Mouse (Mus musculus) large intestine, adult 2 months (tissue): ENCODE results near the gene Gm7030. TPM values are rescaled to one million over a fixed set of nuclear protein-coding genes. Genes with fewer than 3 reads are reported as not detected.
"Not testable (repeated sequence)": the region's sequence is repeated elsewhere in the genome, so short reads cannot be mapped to it uniquely, and the experiment has no call there.

Experiments
- DNase-seq: peaks from one replicate; pipeline ENCODE4 v3.0.0-alpha.2; 2012; ENCODE audit warnings: low read depth, low spot score
- WGBS: fragments of 180-500 bp; shearing (Covaris S2); methylation state at CpG from one replicate; pipeline ENCODE4 v1.1.7; 2018; 5-methylcytosine and 5-hydroxymethylcytosine counted together
- polyA plus RNA-seq: library from polyadenylated mRNA; depleted of rRNA; stranded (reverse); fragments of >200 nt; gene quantifications from 2 replicates; pipeline ENCODE4 v1.2.3, GENCODE M21; 2012

Gene Gm7030
- polyA plus RNA-seq, 1 experiment: 7.1 TPM

GRCm38 (mm10) chr17:36136299-36136848 lies 7.1 kb upstream of the Gm7030 start:
- WGBS: 76% methylated on average over 1 of the region's 1 CpGs
- DNase-seq: not testable (repeated sequence)

- not testable (repeated sequence) for DNase-seq
Observed at GRCm38 (mm10) chr17:36135421-36136231, 6.4 kb upstream of the Gm7030 start.

GRCm38 (mm10) chr17:36131516-36132265 lies 2.5 kb upstream of the Gm7030 start:
- 77% methylated on average over 5 of the region's 5 CpGs for WGBS
- no peak for DNase-seq

- WGBS: 62% methylated on average over 10 of the region's 13 CpGs
- DNase-seq: not testable (repeated sequence)
Observed at GRCm38 (mm10) chr17:36128525-36128924, 700 bp downstream of the Gm7030 start.

- not testable (repeated sequence) for DNase-seq
Observed at GRCm38 (mm10) chr17:36124111-36124510, 5.1 kb downstream of the Gm7030 start.

GRCm38 (mm10) chr17:36121352-36122020 lies 7.7 kb downstream of the Gm7030 start, which contains the start of gene Gm19684:
Gene Gm19684 (plus strand): TSS chr17:36121678.
- peak; percentile 61 for DNase-seq
- 1% methylated on average over 8 of the region's 8 CpGs for WGBS

More at GRCm38 (mm10) chr17:36124111-36124510, 5.1 kb downstream of the Gm7030 start:
- WGBS: 65% methylated on average over 3 of the region's 3 CpGs

GRCm38 (mm10) chr17:36120839-36121238 lies 8.4 kb downstream of the Gm7030 start:
- WGBS: 23% methylated on average over 18 of the region's 18 CpGs
- DNase-seq: not testable (repeated sequence)

GRCm38 (mm10) chr17:36116545-36116944 lies 12.7 kb downstream of the Gm7030 start:
- 31% methylated on average over 3 of the region's 3 CpGs for WGBS
- DNase-seq: not testable (repeated sequence)

- 20% methylated on average over 6 of the region's 6 CpGs for WGBS
- not testable (repeated sequence) for DNase-seq
Observed at GRCm38 (mm10) chr17:36113979-36114593, 15.1 kb downstream of the Gm7030 start.

- under 1% methylated on average over 10 of the region's 10 CpGs for WGBS
- peak; percentile 31 for DNase-seq
Observed at GRCm38 (mm10) chr17:36111510-36111868, 17.7 kb downstream of the Gm7030 start.

- 2% methylated on average over 57 of the region's 57 CpGs for WGBS
- DNase-seq: not testable (repeated sequence)
Observed at GRCm38 (mm10) chr17:36110641-36111509, 18.4 kb downstream of the Gm7030 start.

- 59% methylated on average over 3 of the region's 3 CpGs for WGBS
- DNase-seq: not testable (repeated sequence)
Observed at GRCm38 (mm10) chr17:36110129-36110528, 19.1 kb downstream of the Gm7030 start.

- WGBS: 86% methylated on average over 12 of the region's 12 CpGs
- not testable (repeated sequence) for DNase-seq
Observed at GRCm38 (mm10) chr17:36102091-36102490, 27.1 kb downstream of the Gm7030 start.

GRCm38 (mm10) chr17:36099603-36100002 lies 29.6 kb downstream of the Gm7030 start:
- WGBS: 70% methylated on average over 2 of the region's 2 CpGs

GRCm38 (mm10) chr17:36093936-36094335 lies 35.3 kb downstream of the Gm7030 start:
- no peak for DNase-seq
- 26% methylated on average over 3 of the region's 3 CpGs for WGBS

More at GRCm38 (mm10) chr17:36099603-36100002, 29.6 kb downstream of the Gm7030 start:
- not testable (repeated sequence) for DNase-seq

- DNase-seq: not testable (repeated sequence)
Observed at GRCm38 (mm10) chr17:36092520-36092919, 36.7 kb downstream of the Gm7030 start.

- not testable (repeated sequence) for DNase-seq
- no CpG with 5 or more reads among the region's 2 CpGs for WGBS
Observed at GRCm38 (mm10) chr17:36091933-36092332, 37.3 kb downstream of the Gm7030 start.

- 43% methylated on average over 1 of the region's 1 CpGs for WGBS
Observed at GRCm38 (mm10) chr17:36085976-36086375, 43.2 kb downstream of the Gm7030 start.

More at GRCm38 (mm10) chr17:36085976-36086375, 43.2 kb downstream of the Gm7030 start:
- not testable (repeated sequence) for DNase-seq
